Mouse (Mus musculus): ENCODE results near the gene Slc25a16.
"Not testable (repeated sequence)": the region's sequence is repeated elsewhere in the genome, so short reads cannot be mapped to it uniquely, and the experiment has no call there.

Slc25a16 gene

GRCm38 (mm10) chr10:62902829-62903228 lies 17.6 kb upstream of the Slc25a16 start:
- DNase-seq (ENCODE audit: low spot score in 2 of 2) = no peak

- no peak for DNase-seq (ENCODE audit: low spot score in 2 of 2)
Measured at GRCm38 (mm10) chr10:62906336-62906735, 14.1 kb upstream of the Slc25a16 start.

GRCm38 (mm10) chr10:62908896-62909295 lies 11.5 kb upstream of the Slc25a16 start, which contains the start of gene Tet1:
Gene Tet1 (minus strand): TSS chr10:62908996.
- DNase-seq (ENCODE audit: low spot score in 2 of 2) = not testable (repeated sequence)

GRCm38 (mm10) chr10:62911120-62911519 lies 9.3 kb upstream of the Slc25a16 start:
- DNase-seq (ENCODE audit: low spot score in 2 of 2) = no peak

- DNase-seq (ENCODE audit: low spot score in 2 of 2) = no peak
Measured at GRCm38 (mm10) chr10:62918985-62919384, 1.4 kb upstream of the Slc25a16 start.

GRCm38 (mm10) chr10:62920766-62921156 lies 328 bp downstream of the Slc25a16 start:
- DNase-seq (ENCODE audit: low spot score in 2 of 2) = no peak

GRCm38 (mm10) chr10:62924096-62924635 lies 3.7 kb downstream of the Slc25a16 start:
- DNase-seq (ENCODE audit: low spot score in 2 of 2) = no peak

- DNase-seq (ENCODE audit: low spot score in 2 of 2) = no peak
Measured at GRCm38 (mm10) chr10:62932381-62932780, 11.9 kb downstream of the Slc25a16 start.

GRCm38 (mm10) chr10:62944975-62945580 lies 24.6 kb downstream of the Slc25a16 start:
- no peak for DNase-seq (ENCODE audit: low spot score in 2 of 2)

- DNase-seq (ENCODE audit: low spot score in 2 of 2) = peak; percentile 77 to 81
Measured at GRCm38 (mm10) chr10:62946738-62947471, 26.5 kb downstream of the Slc25a16 start, which contains the start of gene Dna2. Gene Dna2 (plus strand): TSS chr10:62947026.

GRCm38 (mm10) chr10:62948551-62948950 lies 28.1 kb downstream of the Slc25a16 start:
- no peak for DNase-seq (ENCODE audit: low spot score in 2 of 2)

- no peak for DNase-seq (ENCODE audit: low spot score in 2 of 2)
Measured at GRCm38 (mm10) chr10:62963956-62964355, 43.5 kb downstream of the Slc25a16 start.

- no peak for DNase-seq (ENCODE audit: low spot score in 2 of 2)
Measured at GRCm38 (mm10) chr10:62965796-62966195, 45.4 kb downstream of the Slc25a16 start.

- DNase-seq (ENCODE audit: low spot score in 2 of 2) = no peak
Measured at GRCm38 (mm10) chr10:62966291-62966690, 45.9 kb downstream of the Slc25a16 start.

- DNase-seq (ENCODE audit: low spot score in 2 of 2) = peak; percentile 40 to 41
Measured at GRCm38 (mm10) chr10:62971821-62972220, 51.4 kb downstream of the Slc25a16 start.

- no peak for DNase-seq (ENCODE audit: low spot score in 2 of 2)
Measured at GRCm38 (mm10) chr10:62979667-62980038, 59.2 kb downstream of the Slc25a16 start.

GRCm38 (mm10) chr10:62980039-62980954 lies 59.9 kb downstream of the Slc25a16 start, which contains the start of gene Rufy2:
Gene Rufy2 (plus strand): TSS chr10:62980223.
- peak; percentile 93 to 94 for DNase-seq (ENCODE audit: low spot score in 2 of 2)

- no peak for DNase-seq (ENCODE audit: low spot score in 2 of 2)
Measured at GRCm38 (mm10) chr10:62984072-62984471, 63.6 kb downstream of the Slc25a16 start.

- no peak for DNase-seq (ENCODE audit: low spot score in 2 of 2)
Measured at GRCm38 (mm10) chr10:62984495-62984894, 64.1 kb downstream of the Slc25a16 start.

- peak in 1 of 2 experiments; percentile 55 for DNase-seq (ENCODE audit: low spot score in 2 of 2)
Measured at GRCm38 (mm10) chr10:62987341-62987740, 66.9 kb downstream of the Slc25a16 start.

GRCm38 (mm10) chr10:62990636-62991035 lies 70.2 kb downstream of the Slc25a16 start:
- DNase-seq (ENCODE audit: low spot score in 2 of 2) = no peak

- no peak for DNase-seq (ENCODE audit: low spot score in 2 of 2)
Measured at GRCm38 (mm10) chr10:62993991-62994390, 73.6 kb downstream of the Slc25a16 start.

All from right cerebral cortex, postnatal 10 days (tissue).